Mouse (Mus musculus): ENCODE data around the gene Fam120c. TPM values are rescaled to one million over a fixed set of nuclear protein-coding genes. Genes with fewer than 3 reads are reported as not detected.
A peak's percentile ranks its signal among the peaks of the same experiment; 100 is the strongest.
"Not testable (repeated sequence)": the region's sequence is repeated elsewhere in the genome, so short reads cannot be mapped to it uniquely, and the experiment has no call there.

Gene Fam120c
- total RNA-seq (2015; ENCODE audit: low replicate concordance) (0.19 and 0.42 TPM in 2 replicates), total RNA-seq (2017; ENCODE audit: low replicate concordance) (0.26 and 0.98 TPM in 2 replicates)

DNA sequence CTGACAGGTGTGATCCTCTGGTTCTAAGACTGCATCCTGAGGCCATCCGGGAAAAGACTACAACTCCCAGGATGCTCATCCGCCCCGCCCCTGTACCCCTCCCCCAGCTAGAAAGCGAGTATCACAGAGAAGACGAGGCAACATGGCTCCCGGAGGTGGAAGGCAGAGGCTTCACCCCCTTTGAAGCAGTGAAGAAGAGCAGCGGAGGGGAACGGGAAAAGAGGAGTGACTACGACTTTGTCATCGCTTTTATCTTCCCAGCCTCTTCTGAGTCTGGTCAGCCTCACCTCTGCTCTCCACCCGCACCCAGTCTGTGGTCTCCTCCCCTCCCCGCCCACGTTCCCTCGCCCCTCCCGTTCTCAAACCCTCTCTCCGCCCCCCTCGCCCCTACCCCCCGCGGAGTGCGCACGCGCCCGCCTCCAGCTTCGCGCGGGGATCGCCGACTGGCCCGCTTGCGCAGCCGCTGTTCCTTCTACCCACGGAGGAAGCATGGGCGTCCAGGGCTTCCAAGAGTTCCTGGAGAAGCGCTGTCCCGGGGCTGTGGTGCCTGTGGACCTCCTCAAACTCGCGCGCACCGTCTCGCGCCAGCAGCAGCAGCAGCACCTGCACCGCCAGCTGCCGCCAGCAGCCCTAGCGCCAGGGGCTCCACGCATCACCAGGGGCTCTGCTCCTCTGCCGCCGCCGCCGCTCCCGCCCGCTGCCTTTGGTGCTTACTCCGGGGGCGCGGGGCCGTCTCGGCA is at the start of gene Fam120c:
Gene Fam120c (plus strand): TSS at position 415 of the 740 bp plus-strand sequence.
- peak; percentile 77 for ATAC-seq (replicated peaks; ENCODE audit: low FRiP score, poor library complexity, severe bottlenecking)

DNA sequence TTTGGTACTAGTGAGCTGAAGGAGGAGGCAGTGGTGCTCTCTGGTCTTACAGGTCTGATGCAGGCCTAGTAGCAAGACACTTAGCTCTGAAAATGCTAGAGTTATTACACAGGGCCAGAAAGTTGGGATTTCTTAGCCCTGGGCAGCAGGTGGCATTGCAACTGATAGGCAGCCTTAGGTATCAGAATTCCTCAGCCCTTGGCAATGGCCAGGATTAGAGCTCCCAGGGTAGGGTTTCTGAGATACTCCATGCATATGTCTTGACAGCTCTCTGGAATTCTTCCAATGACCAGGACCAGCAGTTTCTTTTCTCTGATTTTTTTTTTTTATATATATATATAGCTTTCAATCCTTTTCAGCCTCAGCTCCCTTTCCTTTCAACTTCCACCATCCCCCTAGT is 45.6 kb upstream of the Fam120c start:
- no peak for ATAC-seq (replicated peaks; ENCODE audit: low FRiP score, poor library complexity, severe bottlenecking)

- ATAC-seq (replicated peaks; ENCODE audit: low FRiP score, poor library complexity, severe bottlenecking), result no peak
Observed at GRCm38 (mm10) chrX:151313732-151314131, 30.2 kb upstream of the Fam120c start.

- ATAC-seq (replicated peaks; ENCODE audit: low FRiP score, poor library complexity, severe bottlenecking), result no peak
Observed at GRCm38 (mm10) chrX:151333615-151334014, 10.4 kb upstream of the Fam120c start.

- no peak for ATAC-seq (replicated peaks; ENCODE audit: low FRiP score, poor library complexity, severe bottlenecking)
Observed at GRCm38 (mm10) chrX:151337804-151338203, 6.2 kb upstream of the Fam120c start.

- peak; percentile 76 for ATAC-seq (replicated peaks; ENCODE audit: low FRiP score, poor library complexity, severe bottlenecking)
Observed at GRCm38 (mm10) chrX:151344501-151344984, 568 bp downstream of the Fam120c start.

GRCm38 (mm10) chrX:151345333-151346125 is 1.6 kb downstream of the Fam120c start:
- ATAC-seq (replicated peaks; ENCODE audit: low FRiP score, poor library complexity, severe bottlenecking), result no peak

GRCm38 (mm10) chrX:151347278-151347677 is 3.3 kb downstream of the Fam120c start:
- ATAC-seq (replicated peaks; ENCODE audit: low FRiP score, poor library complexity, severe bottlenecking), result no peak

DNA sequence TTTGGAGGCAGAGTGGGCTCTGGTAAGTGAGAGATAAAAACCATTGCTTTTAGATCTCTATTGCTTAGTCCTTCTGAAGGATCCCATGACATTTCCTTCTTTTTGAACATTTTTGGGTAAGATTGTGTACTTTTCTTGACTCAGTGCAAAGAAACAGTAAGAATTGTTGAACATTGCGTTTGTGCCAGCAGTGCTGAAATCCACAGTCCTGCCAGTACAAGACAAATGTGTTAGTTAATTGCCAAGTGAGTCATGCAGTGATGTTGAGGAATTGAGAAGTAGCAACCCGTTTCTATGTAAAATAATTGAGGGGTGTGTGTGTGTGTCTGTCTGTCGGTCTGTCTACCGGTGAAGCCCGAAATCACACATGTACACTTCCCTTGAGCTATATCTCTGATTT is 5.3 kb downstream of the Fam120c start:
- no peak for ATAC-seq (replicated peaks; ENCODE audit: low FRiP score, poor library complexity, severe bottlenecking)

DNA sequence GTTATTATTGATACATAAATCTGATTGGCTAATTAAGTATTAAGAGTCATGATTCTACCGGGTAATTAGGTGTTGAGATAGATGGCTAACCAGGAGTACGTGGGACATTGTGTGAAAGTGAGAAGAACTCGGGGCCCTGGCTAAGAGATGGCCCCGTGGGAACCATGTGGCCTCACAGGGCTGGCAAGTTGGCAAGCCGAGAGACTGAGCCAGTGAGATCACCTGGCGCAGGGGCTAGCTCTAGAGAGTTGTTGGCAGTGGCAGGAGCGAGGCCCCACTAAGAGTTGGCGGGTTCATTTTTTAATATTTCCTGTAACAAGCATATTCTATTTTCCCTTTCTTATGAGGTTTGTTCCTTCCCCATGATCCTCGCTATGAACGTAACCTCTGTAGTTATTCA is 74.8 kb downstream of the Fam120c start:
- ATAC-seq (replicated peaks; ENCODE audit: low FRiP score, poor library complexity, severe bottlenecking), result no peak

DNA sequence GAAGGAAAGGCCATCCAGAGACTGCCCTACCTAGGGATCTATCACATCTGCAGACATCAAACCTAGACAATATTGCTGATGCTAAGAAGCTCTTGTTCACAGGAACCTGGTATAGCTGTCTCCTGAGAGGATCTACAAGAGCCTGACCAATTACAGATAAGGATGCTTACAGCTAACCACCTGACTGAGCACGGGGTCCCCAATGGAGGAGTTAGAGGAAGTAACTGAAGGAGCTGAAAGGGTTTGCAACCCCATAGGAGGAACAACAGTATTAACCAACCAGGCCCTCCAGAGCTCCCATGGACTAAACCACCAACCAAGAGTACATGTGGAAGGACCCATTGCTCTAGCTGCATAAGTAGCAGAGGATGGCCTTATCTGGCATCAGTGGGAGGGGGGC is 76.8 kb downstream of the Fam120c start:
- no peak for ATAC-seq (replicated peaks; ENCODE audit: low FRiP score, poor library complexity, severe bottlenecking)

GRCm38 (mm10) chrX:151443637-151444036 is 99.7 kb downstream of the Fam120c start:
- no peak for ATAC-seq (replicated peaks; ENCODE audit: low FRiP score, poor library complexity, severe bottlenecking)

GRCm38 (mm10) chrX:151444189-151444588 is 100.2 kb downstream of the Fam120c start:
- ATAC-seq (replicated peaks; ENCODE audit: low FRiP score, poor library complexity, severe bottlenecking), result no peak

- no peak for ATAC-seq (replicated peaks; ENCODE audit: low FRiP score, poor library complexity, severe bottlenecking)
Observed at GRCm38 (mm10) chrX:151488128-151488527, 144.2 kb downstream of the Fam120c start.

DNA sequence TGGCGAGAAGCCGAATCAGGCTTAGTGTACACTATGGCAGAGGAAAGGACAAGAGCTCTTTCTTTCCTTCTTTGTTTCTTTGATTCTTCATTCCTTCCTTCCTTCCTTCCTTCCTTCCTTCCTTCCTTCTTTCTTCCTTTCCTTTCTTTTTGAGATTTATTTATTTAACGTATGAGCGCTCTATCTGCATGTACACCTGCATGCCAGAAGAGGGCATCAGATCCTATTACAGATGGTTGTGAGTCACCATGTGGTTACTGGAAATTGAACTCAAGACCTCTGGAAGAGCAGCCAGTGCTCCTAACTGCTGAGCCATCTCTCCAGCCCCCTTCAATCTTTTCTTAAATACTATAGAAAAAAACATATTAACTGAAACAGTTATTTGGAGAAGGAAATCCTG is 149.3 kb downstream of the Fam120c start:
- ATAC-seq (replicated peaks; ENCODE audit: low FRiP score, poor library complexity, severe bottlenecking), result not testable (repeated sequence)

DNA sequence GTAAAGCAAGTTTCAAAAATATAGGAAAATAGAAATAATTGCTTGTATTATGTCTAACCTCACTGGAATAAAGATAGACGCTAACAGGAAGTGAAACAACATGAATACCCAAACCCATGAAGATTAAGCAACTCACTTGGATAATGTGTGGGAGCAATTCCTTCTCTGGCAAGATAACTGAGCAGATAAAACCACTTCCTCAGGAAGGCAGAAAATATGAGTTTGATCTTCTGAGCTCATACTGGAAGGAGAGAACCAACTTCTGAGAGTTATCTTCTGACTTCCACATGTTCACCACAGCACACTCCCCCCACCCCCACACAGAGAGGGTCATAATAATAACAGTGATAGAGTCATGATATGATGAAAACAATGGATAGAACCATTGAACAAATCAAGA is 152.6 kb downstream of the Fam120c start:
- no peak for ATAC-seq (replicated peaks; ENCODE audit: low FRiP score, poor library complexity, severe bottlenecking)

DNA sequence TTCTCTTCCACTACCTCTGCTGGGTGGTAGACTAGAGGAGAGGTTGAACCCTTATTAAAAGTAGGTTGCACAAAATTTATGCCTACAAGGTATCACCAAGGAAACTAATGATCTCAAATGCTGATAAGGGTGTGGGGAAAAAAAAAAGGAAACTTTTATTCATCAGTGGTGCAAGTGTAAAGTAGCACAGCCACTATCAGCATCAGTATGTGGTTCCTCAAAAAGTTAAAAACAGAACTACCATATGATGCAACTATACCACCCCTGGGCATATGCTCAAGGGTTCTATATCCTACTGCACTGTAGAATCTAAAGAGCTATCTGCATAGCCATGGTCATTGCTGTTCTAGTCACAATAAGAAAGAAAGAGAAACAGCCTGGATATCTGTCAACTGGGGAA is 164.6 kb downstream of the Fam120c start:
- ATAC-seq (replicated peaks; ENCODE audit: low FRiP score, poor library complexity, severe bottlenecking), result no peak

- no peak for ATAC-seq (replicated peaks; ENCODE audit: low FRiP score, poor library complexity, severe bottlenecking)
Observed at GRCm38 (mm10) chrX:151509906-151510305, 165.9 kb downstream of the Fam120c start.

GRCm38 (mm10) chrX:151513066-151513465 is 169.1 kb downstream of the Fam120c start:
- no peak for ATAC-seq (replicated peaks; ENCODE audit: low FRiP score, poor library complexity, severe bottlenecking)

- ATAC-seq (replicated peaks; ENCODE audit: low FRiP score, poor library complexity, severe bottlenecking), result no peak
Observed at GRCm38 (mm10) chrX:151513694-151514093, 169.7 kb downstream of the Fam120c start.

DNA sequence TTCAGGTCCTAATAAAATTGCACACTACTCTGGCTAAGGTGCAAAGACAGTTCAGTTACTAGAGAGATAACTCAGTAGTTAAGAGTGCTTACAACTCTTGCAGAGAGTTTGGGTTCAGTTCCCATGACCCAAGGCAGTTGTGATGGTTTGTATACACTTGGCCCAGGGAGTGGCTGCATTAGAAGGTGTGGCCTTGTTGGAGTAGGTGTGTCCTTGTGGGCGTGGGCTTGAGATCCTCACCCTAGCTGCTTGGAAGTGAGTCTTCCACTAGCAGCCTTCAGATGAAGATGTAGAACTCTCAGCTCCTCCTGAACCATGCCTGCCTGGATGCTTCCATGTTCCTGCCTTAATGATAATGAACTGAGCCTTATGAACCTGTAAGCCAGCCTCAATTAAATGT is 174.2 kb downstream of the Fam120c start:
- peak; percentile 45 for ATAC-seq (replicated peaks; ENCODE audit: low FRiP score, poor library complexity, severe bottlenecking)

Measured in erythroblast, adult 5-6 weeks (primary cell).